Mouse (Mus musculus) testis, postnatal 14 days (tissue): ENCODE measurements around the gene Plek.
"Not testable (repeated sequence)": the region's sequence is repeated elsewhere in the genome, so short reads cannot be mapped to it uniquely, and the experiment has no call there.

Experiments used
- DNase-seq: peaks from one replicate; pipeline ENCODE4 v3.0.0; 2021; ENCODE audit warnings: low spot score

Plek gene

DNA sequence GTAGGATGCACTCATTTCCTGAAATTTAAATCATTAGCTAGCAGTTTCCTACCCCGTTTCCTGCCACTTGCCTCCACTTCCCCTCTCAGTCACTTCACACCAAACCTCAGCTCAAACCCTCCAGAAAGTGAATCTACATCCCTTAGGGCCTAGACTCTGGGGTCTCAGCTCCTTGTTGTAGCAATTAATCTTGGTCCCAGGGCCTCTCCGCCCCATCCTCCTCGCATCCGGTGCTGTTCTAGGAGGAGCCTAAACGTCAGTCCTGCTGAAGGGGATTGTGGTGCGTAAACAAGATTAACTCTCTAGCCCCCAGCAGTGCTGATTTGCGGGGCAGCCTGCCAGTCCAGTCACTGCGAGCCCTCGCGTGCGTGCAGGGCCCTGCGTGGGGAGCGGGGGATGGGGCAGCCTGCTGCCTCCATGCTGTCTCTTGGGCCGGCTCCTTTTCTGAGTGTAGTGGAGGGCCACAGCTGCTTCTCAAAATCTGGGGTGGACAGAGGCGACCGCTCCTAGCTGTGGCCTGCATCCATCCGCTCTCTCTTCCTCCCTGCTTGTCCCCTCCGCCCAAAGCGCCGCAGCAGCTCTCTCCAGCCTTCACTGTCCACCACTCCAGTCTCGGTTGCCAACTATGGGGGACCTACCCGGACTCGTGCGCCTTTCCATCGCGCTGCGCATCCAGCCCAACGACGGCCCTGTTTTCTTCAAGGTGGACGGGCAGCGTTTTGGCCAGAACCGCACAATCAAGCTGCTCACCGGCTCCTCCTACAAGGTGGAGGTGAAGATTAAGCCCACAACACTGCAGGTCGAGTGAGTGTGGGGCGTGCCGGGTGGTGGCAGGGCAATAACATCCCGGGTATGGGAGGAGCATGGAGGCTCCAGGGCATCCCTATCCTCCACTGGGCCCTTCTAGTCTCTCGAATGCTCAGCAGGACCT lies at the start of gene Plek, which contains the start of gene Cnrip1:
Plek (minus strand) TSS at position 837 of the 931 bp plus-strand sequence.
Cnrip1 (plus strand) TSS at position 42 of the 931 bp plus-strand sequence.
- DNase-seq, result peak; percentile 29

GRCm38 (mm10) chr11:17086106-17086505 lies 33.9 kb upstream of the Plek start:
- DNase-seq, result no peak

GRCm38 (mm10) chr11:17083866-17084265 lies 31.7 kb upstream of the Plek start:
- DNase-seq, result no peak

- DNase-seq, result no peak
These were observed 31.3 kb upstream of the Plek start for GRCm38 (mm10) chr11:17083455-17083854.

GRCm38 (mm10) chr11:17082953-17083352 lies 30.8 kb upstream of the Plek start:
- DNase-seq, result no peak

DNA sequence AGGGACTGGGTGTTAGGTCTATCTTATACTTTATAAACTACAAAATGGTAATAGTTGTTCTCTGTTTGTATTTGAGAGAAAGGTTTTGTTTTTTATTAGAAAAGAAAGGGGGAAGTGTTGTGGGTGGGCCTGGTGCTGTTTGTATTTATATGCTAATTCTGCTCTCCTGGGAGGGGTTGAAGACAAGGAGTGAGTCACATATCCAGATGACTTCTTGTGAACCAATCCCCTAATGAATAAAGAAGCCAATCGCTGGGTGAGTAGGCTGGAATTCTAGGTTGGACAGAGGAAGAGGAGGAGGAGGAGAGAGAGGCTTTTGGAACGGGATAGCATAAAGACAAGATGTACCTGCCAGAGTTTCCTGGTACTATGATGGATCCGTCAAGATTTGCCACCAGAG lies 29.9 kb upstream of the Plek start:
- no peak for DNase-seq

GRCm38 (mm10) chr11:17075656-17076055 lies 23.5 kb upstream of the Plek start:
- DNase-seq, result no peak

- DNase-seq, result not testable (repeated sequence)
These were observed 17.2 kb upstream of the Plek start for GRCm38 (mm10) chr11:17069360-17069759.

GRCm38 (mm10) chr11:17052476-17053049 lies 382 bp upstream of the Plek start:
- no peak for DNase-seq

GRCm38 (mm10) chr11:17045806-17046205 lies 6.4 kb downstream of the Plek start:
- no peak for DNase-seq

DNA sequence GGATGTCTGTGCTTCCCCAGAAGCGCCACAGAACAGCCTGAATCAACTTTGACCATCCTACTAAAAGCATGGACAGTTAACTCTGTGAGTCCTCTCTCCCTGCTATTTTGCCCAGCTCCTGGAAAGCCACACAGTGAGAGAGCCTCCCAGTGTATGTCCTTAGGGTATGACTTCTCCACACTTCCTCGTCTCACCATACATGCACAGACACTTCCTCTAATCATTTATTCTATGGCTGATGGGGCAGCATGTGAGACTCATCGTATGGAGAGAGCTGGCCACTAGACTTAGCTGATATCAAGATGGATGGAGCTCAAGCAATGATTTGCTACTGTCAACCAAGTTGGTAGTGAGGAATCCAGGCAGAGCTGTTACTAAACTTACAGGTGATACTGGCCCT lies 28.2 kb downstream of the Plek start:
- no peak for DNase-seq

GRCm38 (mm10) chr11:17023206-17023605 lies 29.0 kb downstream of the Plek start:
- no peak for DNase-seq

DNA sequence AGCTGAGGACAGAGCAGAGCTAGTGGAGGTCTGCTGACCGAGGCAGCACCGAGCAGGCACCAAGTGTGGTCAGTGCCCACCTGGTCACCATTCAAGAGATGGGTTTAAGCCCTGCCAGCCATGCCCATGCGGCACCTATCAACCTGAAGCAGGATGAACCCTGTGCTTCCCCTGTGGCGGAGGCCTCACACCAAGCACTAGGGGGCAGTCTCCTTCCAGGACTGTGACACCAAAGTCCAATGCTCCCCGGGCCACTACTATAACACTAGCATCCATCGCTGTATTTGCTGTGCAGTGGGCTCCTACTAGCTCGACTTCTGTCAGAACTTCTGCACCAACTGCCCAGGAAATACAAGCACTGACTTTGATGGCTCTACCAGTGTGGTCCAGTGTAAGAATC lies 32.9 kb downstream of the Plek start:
- no peak for DNase-seq

DNA sequence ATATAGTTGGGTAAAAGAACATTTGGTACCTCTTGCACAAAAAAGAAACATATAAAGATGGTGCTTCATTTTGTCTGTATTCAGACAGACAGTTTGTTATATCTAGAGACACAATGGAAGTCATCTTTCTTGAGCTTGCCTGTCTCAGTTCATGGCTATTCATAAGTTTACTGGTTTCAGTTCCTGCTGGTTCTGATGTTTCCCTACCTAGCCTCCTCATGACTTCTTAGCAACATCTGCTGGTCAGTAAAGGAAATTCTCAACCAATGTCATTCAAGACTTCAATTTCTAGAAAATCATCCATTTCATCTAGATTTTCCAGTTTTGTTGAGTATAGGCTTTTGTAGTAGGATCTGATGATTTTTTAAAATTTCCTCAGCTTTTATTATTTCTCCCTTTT lies 39.2 kb downstream of the Plek start:
- DNase-seq, result no peak

GRCm38 (mm10) chr11:17008498-17008941 lies 43.7 kb downstream of the Plek start:
- no peak for DNase-seq

- DNase-seq, result no peak
These were observed 44.5 kb downstream of the Plek start for GRCm38 (mm10) chr11:17007517-17008173.

DNA sequence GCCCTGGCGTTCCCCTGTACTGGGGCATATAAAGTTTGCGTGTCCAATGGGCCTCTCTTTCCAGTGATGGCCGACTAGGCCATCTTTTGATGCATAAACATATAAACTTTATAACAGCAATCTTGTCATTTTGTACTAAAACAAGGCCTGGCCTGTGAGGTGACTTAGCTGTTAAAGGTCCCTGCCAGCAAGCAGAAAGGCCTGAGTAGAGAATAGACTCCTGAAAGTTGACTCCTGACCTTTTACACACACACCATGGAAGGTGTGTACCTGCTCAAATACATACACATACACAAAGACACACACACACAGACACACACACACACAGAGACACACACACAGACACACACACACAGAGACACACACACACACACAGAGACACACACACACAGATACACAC lies 45.7 kb downstream of the Plek start:
- not testable (repeated sequence) for DNase-seq

DNA sequence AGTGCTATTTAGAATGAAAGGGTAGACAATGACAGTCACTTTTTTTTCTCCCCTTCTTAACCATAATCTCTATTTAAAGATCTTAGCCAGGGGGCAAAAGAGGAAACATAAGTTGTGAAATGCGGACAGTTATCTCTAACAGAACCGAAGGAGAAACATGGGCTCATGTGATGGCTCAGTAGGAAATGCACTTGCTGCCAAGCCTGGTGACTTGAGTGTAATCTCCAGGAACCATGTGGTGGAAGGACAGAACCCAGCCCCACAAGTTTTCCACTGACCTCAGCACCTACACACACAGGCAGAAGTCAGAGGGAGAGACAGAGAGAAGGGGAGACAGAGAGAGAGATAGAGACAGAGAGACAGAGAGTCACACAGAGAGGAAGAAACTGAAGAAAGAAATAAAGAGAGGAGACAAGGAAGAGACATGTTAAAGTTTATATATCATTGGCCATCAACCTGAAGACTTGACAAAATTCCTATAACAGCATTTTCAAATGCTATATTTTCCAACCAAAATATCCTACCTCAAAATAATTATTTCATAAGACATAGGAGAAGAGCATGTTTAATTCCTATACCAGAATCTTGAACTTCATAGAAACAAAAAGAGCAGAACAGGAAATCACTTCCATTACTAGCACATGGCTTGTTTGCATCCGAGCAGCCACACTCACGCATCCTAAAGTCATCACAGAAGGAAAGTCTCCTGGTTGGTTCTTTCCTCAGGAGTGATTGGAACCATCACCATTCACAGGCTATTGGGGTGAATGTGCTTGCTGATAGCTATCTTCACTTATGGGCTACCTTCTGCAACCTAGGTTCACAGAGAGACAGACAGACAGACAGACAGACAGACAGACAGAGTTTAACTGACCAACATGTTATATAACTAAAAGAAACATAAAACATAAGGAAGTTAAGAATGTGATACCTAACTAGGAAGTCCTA lies 47.0 kb downstream of the Plek start:
- no peak for DNase-seq

- no peak for DNase-seq
These were observed 48.4 kb downstream of the Plek start for GRCm38 (mm10) chr11:17003757-17004156.

GRCm38 (mm10) chr11:17002739-17003373 lies 49.3 kb downstream of the Plek start:
- no peak for DNase-seq
